Mouse (Mus musculus) kidney, adult 2 months (tissue): ENCODE results near the gene Zfp322a.

Source experiments
- CTCF ChIP-seq: fragments of 200-500 bp; conservative IDR thresholded peaks from 2 replicates; pipeline ENCODE4 v1.5.1; 2011; ENCODE audit warnings: low read depth, mild to moderate bottlenecking, control low read depth, low read length, moderate library complexity, mixed read lengths; ENCODE audit not compliant: insufficient read depth, insufficient read length
- POLR2A ChIP-seq: fragments of 200-500 bp; IDR thresholded peaks from one replicate; pipeline ENCODE4 v1.6.1; 2011; ENCODE audit warnings: low read depth, low read length, control low read depth

DNA sequence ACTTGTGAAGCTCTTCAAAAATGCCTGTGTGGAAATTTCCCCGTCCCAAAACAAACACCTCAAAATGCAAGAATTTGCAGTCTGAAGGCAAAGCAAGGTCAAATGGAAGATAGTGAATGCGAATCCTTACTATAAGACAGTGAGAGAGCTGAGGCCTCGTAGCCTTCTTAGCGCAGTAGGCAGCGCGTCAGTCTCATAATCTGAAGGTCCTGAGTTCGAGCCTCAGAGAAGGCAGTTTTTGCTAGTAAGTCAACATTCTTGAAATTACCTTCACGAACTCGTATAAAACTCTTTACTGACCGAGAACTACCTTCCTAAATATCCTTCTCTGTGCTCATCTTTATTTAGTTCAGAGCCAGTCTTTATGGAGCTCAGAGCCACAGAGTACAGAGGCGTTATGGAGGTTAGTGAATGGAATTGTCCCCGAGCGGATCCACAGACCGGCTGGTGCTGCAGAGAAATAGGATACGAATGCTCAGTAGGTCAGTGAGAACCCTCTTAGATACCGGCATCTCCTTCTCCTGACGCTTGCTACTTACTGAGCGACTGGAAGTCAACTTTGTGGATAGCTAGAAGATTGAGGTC lies 51.6 kb downstream of the Zfp322a start:
- TF ChIP-seq CTCF (no peak), POLR2A (no peak)
